In genomic region chr13:45402316-45403039, GRCm38 (mm10) we compare ENCODE assay signal across 14 mouse cellular contexts. TPM values are rescaled to one million over a fixed set of nuclear protein-coding genes. Genes with fewer than 3 reads are reported as not detected.
DNase-seq lines count a peak whose midpoint lies in the region; ATAC-seq lines count a peak whose summit lies in the region.
"Had no signal": no experiment of that assay in that cellular context is flagged by ENCODE, and none has a peak within 500 bp of the region (broad histone marks: within the 10 kb centered on the region; RNA-seq: fewer than 3 reads in every experiment).

No protein-coding gene starts in this region.

- peaks cover 43% of the 10 kb centered on the region for H3K36me3 ChIP-seq in embryonic facial prominence, embryonic 10.5 days (replicated peaks)
- H3K36me3 ChIP-seq in liver, embryonic 13.5 days = peaks cover 50% of the 10 kb centered on the region
- no peaks in the 10 kb centered on the region for H3K36me3 ChIP-seq in forebrain, embryonic 11.5 days (ENCODE audit: control insufficient read depth, insufficient read depth, low read length)

- DNase-seq in 3T3-L1 (ENCODE audit: low read depth, low spot score) (peak; percentile 76), MN1 (ENCODE audit: low spot score) (no peak)
- no peak for DNase-seq in embryonic facial prominence, embryonic 10.5 days (ENCODE audit: low spot score)
- peak; percentile 36 for DNase-seq in large intestine, adult 2 months (ENCODE audit: low read depth, low spot score)
- no peak for DNase-seq in liver, embryonic 13.5 days
- DNase-seq in layer of hippocampus, postnatal 25 days (ENCODE audit: extremely low spot score in 1 of 2, low spot score in 1 of 2) = no peak
- DNase-seq in retina, embryonic 14.5 days (ENCODE audit: low spot score) = no peak
- no peak for DNase-seq in forebrain, embryonic 11.5 days (ENCODE audit: low spot score)
- DNase-seq: cerebellum, adult 2 months; kidney, adult 2 months had no signal

- WGBS in embryonic facial prominence, embryonic 10.5 days = 53% methylated on average over 7 of the region's 7 CpGs
- WGBS in large intestine, adult 2 months = 29% methylated on average over 7 of the region's 7 CpGs
- 82% methylated on average over 7 of the region's 7 CpGs for WGBS in liver, embryonic 13.5 days (ENCODE audit: insufficient replicate concordance)
- WGBS in forebrain, embryonic 11.5 days = 76% methylated on average over 7 of the region's 7 CpGs

- peak overlapping the region; percentile 71 for H3K27ac ChIP-seq in embryonic facial prominence, embryonic 10.5 days (replicated peaks)
- H3K27ac ChIP-seq in liver, embryonic 13.5 days = peak overlapping the region; percentile 96
- H3K27ac ChIP-seq in forebrain, embryonic 11.5 days (ENCODE audit: low read depth, low read length) = no peak overlapping the region
- H3K27ac ChIP-seq: heart, embryonic 15.5 days; hindbrain, embryonic 14.5 days; lung, embryonic 15.5 days had no signal

- no peaks in the 10 kb centered on the region for H3K27me3 ChIP-seq in embryonic facial prominence, embryonic 10.5 days (replicated peaks; ENCODE audit: low read depth, poor library complexity, severe bottlenecking)
- no peaks in the 10 kb centered on the region for H3K27me3 ChIP-seq in liver, embryonic 13.5 days
- no peaks in the 10 kb centered on the region for H3K27me3 ChIP-seq in forebrain, embryonic 11.5 days (ENCODE audit: control insufficient read depth, insufficient read depth, low read length)
- H3K27me3 ChIP-seq: heart, embryonic 15.5 days; lung, embryonic 15.5 days had no signal

- H3K4me2 ChIP-seq in liver, embryonic 13.5 days = peak overlapping the region; percentile 69
- H3K4me2 ChIP-seq in forebrain, embryonic 11.5 days (ENCODE audit: low read depth, low read length, severe bottlenecking) = no peak overlapping the region
- H3K4me2 ChIP-seq: heart, embryonic 15.5 days; hindbrain, embryonic 14.5 days; lung, embryonic 15.5 days had no signal

- H3K4me1 ChIP-seq in embryonic facial prominence, embryonic 10.5 days = peaks cover 42% of the 10 kb centered on the region
- H3K4me1 ChIP-seq in liver, embryonic 13.5 days (replicated peaks) = peaks cover 85% of the 10 kb centered on the region
- no peaks in the 10 kb centered on the region for H3K4me1 ChIP-seq in forebrain, embryonic 11.5 days (replicated peaks; ENCODE audit: control insufficient read depth, insufficient read depth, low read length)

- no peak for ATAC-seq in liver, embryonic 13.5 days (ENCODE audit: low read depth)
- ATAC-seq in forebrain, embryonic 11.5 days (replicated peaks; ENCODE audit: low FRiP score) = no peak
- ATAC-seq: forebrain, embryonic 16.5 days had no signal

- no peak overlapping the region for H3K4me3 ChIP-seq in embryonic facial prominence, embryonic 10.5 days
- H3K4me3 ChIP-seq in liver, embryonic 13.5 days (replicated peaks) = no peak overlapping the region
- no peak overlapping the region for H3K4me3 ChIP-seq in forebrain, embryonic 11.5 days (ENCODE audit: low read depth, low read length)
- H3K4me3 ChIP-seq: heart, embryonic 15.5 days; lung, embryonic 15.5 days had no signal

- H3K9ac ChIP-seq in liver, embryonic 13.5 days = peak overlapping the region; percentile 59
- H3K9ac ChIP-seq in forebrain, embryonic 11.5 days (ENCODE audit: low read length) = no peak overlapping the region
- H3K9ac ChIP-seq: heart, embryonic 15.5 days; hindbrain, embryonic 14.5 days; lung, embryonic 15.5 days had no signal

- H3K9me3 ChIP-seq in embryonic facial prominence, embryonic 10.5 days = no peaks in the 10 kb centered on the region
- H3K9me3 ChIP-seq in liver, embryonic 13.5 days (replicated peaks) = no peaks in the 10 kb centered on the region
- H3K9me3 ChIP-seq in forebrain, embryonic 11.5 days (ENCODE audit: control insufficient read depth, low read length) = no peaks in the 10 kb centered on the region
- H3K9me3 ChIP-seq: heart, embryonic 15.5 days; lung, embryonic 15.5 days had no signal

RNA-seq across cellular contexts. Expression of gene Mylip, which starts 12.9 kb away (rescaled TPM):
- polyA plus RNA-seq in embryonic facial prominence, embryonic 10.5 days (2016; fragmentation: Nextera tagmentation; extraction: Ambion mirVana) = 7.5 and 9.2 TPM in 2 replicates
- 6.7 and 9.6 TPM in 2 replicates for polyA plus RNA-seq in large intestine, adult 2 months (2012; rRNA removed)
- 6.2 and 7.3 TPM in 2 replicates for polyA plus RNA-seq in liver, embryonic 13.5 days (2015; fragmentation: Nextera tagmentation; extraction: Ambion mirVana)
- total RNA-seq in layer of hippocampus, postnatal 25 days (2021) = 10 to 100 TPM; 19.6 to 28.4 TPM
- polyA plus RNA-seq in forebrain, embryonic 11.5 days (2014; fragmentation: Nextera tagmentation; extraction: Ambion mirVana) = 3.6 and 4.9 TPM in 2 replicates

Comparison
In these comparisons a context has a peak if more than half of its experiments do, and no peak if none do; other contexts are left out.
1. DNase-seq: peak in 3T3-L1 (single experiment) and large intestine, adult 2 months (single experiment); none in embryonic facial prominence, embryonic 10.5 days (single experiment), liver, embryonic 13.5 days (single experiment), layer of hippocampus, postnatal 25 days (0 of 2), retina, embryonic 14.5 days (single experiment), forebrain, embryonic 11.5 days (single experiment) and MN1 (single experiment).